Mouse (Mus musculus) megakaryocyte, embryonic 14.5 days (primary cell): ENCODE results near the gene Adk. TPM values are rescaled to one million over a fixed set of nuclear protein-coding genes. Genes with fewer than 3 reads are reported as not detected.

Source experiments
- H3K27me3 ChIP-seq: replicated peaks from 2 replicates; pipeline ENCODE3; 2012; ENCODE audit warnings: inconsistent platforms
- H3K36me3 ChIP-seq: replicated peaks from 2 replicates; pipeline ENCODE3; 2012; ENCODE audit warnings: low read length, inconsistent platforms, mixed read lengths
- H3K4me1 ChIP-seq: 2 replicates; pipeline ENCODE4 v1.6.1; 2012; ENCODE audit warnings: inconsistent platforms
- H3K4me3 ChIP-seq: replicated peaks from 2 replicates; pipeline ENCODE3; 2012; ENCODE audit warnings: moderate library complexity, mild to moderate bottlenecking, inconsistent platforms
- H3K9me3 ChIP-seq: 2 replicates; pipeline ENCODE4 v1.6.1; 2012; ENCODE audit warnings: inconsistent platforms
- FLI1 ChIP-seq: IDR thresholded peaks from 2 replicates; pipeline ENCODE4 v1.6.1; 2012; ENCODE audit warnings: low read length, inconsistent platforms, mixed read lengths
- GATA1 ChIP-seq: IDR thresholded peaks from 3 replicates; pipeline ENCODE4 v1.6.1; 2012; ENCODE audit warnings: mixed read lengths, low read length, inconsistent platforms, borderline replicate concordance
- polyA plus RNA-seq: library from polyadenylated mRNA; stranded (reverse); fragments of >175 nt; gene quantifications from 2 replicates; pipeline ENCODE4 v1.2.3, GENCODE M21; 2012; ENCODE audit warnings: low replicate concordance; ENCODE audit not compliant: insufficient read depth

Gene Adk
- polyA plus RNA-seq, 1 experiment = 2.1 TPM

DNA sequence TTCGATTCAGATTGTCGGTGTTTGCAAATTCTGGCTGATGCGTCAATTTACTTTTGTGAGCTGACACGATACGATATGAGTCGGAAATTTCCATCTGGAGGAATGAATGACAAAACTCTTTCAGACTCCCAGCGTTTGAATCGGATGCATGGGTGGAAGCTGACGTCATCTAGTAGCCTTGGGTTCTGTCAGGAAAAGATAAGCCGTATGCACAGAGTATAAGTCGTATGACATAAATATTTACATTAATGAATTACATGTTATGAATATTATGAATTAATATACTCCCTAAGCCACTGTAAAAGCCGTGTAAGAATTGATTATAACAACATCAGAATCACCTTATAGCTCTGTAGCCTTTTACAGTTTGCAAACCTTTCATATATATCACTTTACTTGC lies 13.3 kb upstream of the Adk start:
- Histone ChIP-seq H3K36me3 (peaks cover 88% of the 10 kb centered on the region), H3K4me3 (no peak overlapping the region), H3K27me3 (no peaks in the 10 kb centered on the region), H3K4me1 (peaks cover 33% of the 10 kb centered on the region), H3K9me3 (no peaks in the 10 kb centered on the region)
- no peak for TF ChIP-seq FLI1
- TF ChIP-seq GATA1 = no peak

DNA sequence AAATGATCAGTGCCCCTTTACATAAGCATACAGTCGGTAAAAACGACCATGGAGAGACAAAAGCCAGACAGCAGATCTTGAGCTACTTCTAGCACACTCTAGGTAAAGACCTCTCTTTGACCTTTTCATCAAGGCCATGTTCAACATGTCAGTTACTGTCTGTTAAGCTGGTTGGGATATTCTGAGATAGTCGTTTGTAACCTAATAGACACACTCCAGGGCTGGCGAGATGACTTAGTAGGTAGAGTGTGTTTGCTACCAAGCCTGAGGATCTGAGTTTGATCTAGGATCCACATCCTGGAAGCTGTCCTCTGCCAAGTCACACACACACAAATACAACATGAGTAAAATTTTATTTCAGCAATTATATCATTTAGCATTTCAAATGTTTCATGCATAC lies 12.8 kb upstream of the Adk start:
- Histone ChIP-seq H3K36me3 (peaks cover 87% of the 10 kb centered on the region), H3K9me3 (no peaks in the 10 kb centered on the region)

DNA sequence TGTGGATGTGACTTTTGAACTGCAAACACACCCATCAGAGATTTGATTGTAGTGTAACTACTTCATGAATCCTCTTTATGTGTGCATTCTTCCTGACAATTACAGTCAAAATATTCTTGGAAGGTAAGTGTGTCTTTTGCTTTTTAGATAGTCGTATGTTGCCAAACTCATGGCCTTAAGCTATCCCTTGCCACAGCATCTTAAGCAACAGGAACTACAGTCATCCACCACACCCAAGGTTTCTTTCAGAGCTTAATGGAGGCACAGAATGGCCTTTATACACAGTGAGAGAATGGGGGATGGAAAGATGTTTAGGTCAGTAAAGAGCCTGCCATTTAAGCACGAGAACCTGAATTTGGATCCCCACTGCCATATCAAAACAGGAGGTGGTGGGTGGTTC lies 4.5 kb upstream of the Adk start:
- peaks cover 26% of the 10 kb centered on the region for H3K4me1 ChIP-seq
- no peaks in the 10 kb centered on the region for H3K27me3 ChIP-seq
- TF ChIP-seq FLI1 = no peak
- no peak for TF ChIP-seq GATA1
- no peak overlapping the region for H3K4me3 ChIP-seq
- no peaks in the 10 kb centered on the region for H3K9me3 ChIP-seq
- H3K36me3 ChIP-seq = peaks cover 44% of the 10 kb centered on the region

More for the DNA sequence above, 12.8 kb upstream of the Adk start:
- no peaks in the 10 kb centered on the region for H3K27me3 ChIP-seq
- no peak for TF ChIP-seq GATA1
- no peak for TF ChIP-seq FLI1
- peaks cover 28% of the 10 kb centered on the region for H3K4me1 ChIP-seq
- H3K4me3 ChIP-seq = no peak overlapping the region

DNA sequence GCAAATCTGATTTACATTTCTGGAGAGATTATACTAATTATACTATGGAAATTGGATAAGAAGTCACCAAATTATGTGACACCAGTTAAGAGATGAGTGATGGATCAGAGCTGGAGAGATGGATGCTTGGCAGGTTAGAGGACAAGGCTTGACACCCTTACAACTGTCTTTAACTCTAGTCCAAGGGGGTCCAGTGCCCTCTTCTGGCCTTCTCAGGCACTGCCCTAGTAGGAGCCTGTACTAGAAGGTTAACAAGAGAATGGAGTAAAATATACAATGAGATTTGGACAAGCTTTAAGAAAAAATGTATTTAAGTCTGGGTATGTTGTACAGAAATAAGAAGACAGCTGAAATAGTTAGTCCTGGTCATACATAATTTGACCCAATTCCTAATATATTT lies 3.5 kb upstream of the Adk start:
- TF ChIP-seq GATA1 = no peak
- no peak for TF ChIP-seq FLI1
- H3K9me3 ChIP-seq = no peaks in the 10 kb centered on the region
- H3K27me3 ChIP-seq = no peaks in the 10 kb centered on the region
- H3K4me1 ChIP-seq = peaks cover 29% of the 10 kb centered on the region
- H3K4me3 ChIP-seq = no peak overlapping the region
- peaks cover 35% of the 10 kb centered on the region for H3K36me3 ChIP-seq

DNA sequence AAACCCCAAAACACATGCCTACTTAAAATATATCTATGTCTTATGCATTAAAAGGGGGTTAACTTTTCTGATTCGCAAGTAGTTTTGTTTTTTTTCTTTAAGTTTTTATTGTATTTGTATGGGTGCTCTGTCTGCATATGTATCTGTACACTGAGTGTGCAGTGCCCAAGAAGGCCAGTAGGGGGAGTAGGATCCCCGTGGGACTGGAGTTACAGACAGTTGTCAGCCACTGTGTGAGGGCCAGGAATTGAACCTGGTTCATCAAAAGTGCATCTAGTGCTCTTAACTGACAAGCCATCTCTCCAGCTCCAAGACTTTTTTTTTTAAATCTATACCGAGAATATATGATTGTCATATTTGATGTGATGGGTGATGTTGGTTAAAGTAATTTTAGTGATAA lies 1.6 kb upstream of the Adk start:
- Histone ChIP-seq H3K27me3 (no peaks in the 10 kb centered on the region), H3K4me1 (peaks cover 29% of the 10 kb centered on the region), H3K4me3 (peak overlapping the region; percentile 94), H3K9me3 (no peaks in the 10 kb centered on the region), H3K36me3 (peaks cover 20% of the 10 kb centered on the region)
- no peak for TF ChIP-seq GATA1
- no peak for TF ChIP-seq FLI1

DNA sequence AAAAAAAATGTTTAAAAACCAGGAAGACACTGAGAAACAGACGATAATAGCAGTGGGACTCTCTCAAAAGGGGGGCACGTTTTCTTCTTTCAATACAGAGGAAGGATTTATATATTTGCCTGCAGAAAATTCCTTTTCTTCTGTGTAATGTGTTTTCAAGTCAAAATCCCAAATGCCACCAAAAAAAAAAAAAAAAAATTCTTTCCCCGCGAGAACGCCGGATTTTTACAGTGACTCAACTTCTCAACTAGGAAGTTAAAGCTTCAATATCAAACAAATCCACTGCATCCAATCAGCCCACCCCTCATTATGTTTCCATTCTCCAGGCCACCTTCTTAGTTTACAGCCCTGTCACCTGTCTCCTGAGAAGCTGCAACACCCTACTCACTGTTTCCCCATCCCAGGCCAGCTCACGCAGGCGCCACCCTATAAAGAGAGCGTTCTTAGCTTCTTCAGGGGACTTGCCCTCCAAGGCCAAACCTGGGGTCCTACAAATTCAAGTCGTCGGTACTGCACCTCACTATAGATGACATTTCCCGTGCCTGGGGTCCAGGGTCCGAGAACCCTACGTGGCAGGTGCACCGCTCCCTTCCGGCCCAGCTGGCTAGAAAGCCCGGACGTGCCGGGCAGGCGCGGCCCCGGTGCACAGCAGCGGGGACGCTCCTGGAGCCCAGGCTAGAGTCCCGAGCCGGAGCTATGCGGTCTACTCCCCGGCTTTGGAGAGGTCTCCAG lies 828 bp upstream of the Adk start:
- peak overlapping the region; percentile 94 for H3K4me3 ChIP-seq
- TF ChIP-seq FLI1 (no peak), GATA1 (no peak)
- H3K4me1 ChIP-seq = peaks cover 24% of the 10 kb centered on the region
- H3K9me3 ChIP-seq = no peaks in the 10 kb centered on the region
- no peaks in the 10 kb centered on the region for H3K27me3 ChIP-seq
- peaks cover 16% of the 10 kb centered on the region for H3K36me3 ChIP-seq

DNA sequence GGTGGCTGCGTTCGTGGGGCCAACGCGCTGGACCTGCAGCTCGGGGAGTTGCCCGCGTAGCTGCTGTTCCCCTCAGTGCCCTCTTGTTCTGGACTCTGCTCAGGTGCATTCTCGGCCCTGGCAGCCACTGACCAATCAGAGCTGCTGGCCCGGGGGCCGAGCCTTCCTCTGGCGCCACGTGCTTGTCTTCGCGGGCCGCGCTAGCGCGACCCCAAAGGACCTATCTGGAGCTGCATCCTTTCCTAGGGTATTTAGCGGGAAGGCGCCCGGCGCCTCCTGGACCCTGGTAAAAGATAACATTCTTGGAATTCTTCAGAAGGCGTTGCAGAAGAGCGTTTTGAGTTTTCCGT lies 382 bp downstream of the Adk start:
- Histone ChIP-seq H3K27me3 (no peaks in the 10 kb centered on the region), H3K4me1 (peaks cover 19% of the 10 kb centered on the region), H3K4me3 (peak overlapping the region; percentile 94), H3K36me3 (peaks cover 12% of the 10 kb centered on the region), H3K9me3 (no peaks in the 10 kb centered on the region)
- TF ChIP-seq GATA1 = no peak
- no peak for TF ChIP-seq FLI1

DNA sequence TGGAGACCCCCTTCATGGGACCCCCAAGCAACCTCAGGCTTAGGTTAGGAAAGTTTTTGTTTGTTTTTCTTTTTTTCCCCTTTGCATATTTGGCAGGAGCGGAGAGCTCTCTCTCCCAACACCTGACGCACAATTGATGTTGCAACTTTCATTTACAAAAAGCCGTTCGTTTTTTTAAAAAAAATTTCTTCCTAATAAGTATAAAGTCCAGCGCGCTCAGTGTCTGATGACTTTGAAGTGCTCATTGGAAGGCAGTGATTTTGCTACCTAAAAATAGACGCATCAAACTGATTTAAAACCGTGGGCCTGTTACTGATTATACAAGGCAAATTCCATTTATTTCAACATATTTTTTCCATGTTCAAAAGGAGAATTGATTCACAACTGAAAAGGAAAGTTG lies 777 bp downstream of the Adk start:
- Histone ChIP-seq H3K4me1 (peaks cover 15% of the 10 kb centered on the region), H3K9me3 (no peaks in the 10 kb centered on the region), H3K27me3 (no peaks in the 10 kb centered on the region), H3K36me3 (peaks cover 8% of the 10 kb centered on the region), H3K4me3 (peak overlapping the region; percentile 94)
- TF ChIP-seq GATA1 = no peak
- no peak for TF ChIP-seq FLI1

DNA sequence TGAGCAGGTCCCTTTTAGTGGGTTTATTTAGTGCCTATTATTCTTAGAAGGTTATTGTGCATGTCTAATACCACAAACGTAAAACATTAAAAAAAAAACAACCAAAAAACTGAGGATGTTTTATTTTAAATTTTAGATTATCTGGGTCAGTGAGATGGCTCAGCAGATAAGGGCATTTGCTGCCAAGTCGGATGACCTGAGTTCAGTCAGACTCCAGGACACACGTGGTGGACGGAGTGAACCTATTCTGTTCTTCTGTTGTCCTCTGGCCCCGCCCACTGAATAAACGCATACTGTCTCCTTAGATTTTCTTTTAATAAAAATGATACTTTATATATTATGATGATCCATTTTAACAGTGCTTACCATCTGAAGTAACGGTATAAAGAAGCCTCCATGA lies 1.2 kb downstream of the Adk start:
- Histone ChIP-seq H3K27me3 (no peaks in the 10 kb centered on the region), H3K4me3 (peak overlapping the region; percentile 94), H3K4me1 (peaks cover 14% of the 10 kb centered on the region; the same call in 1 of the 2 replicates), H3K36me3 (peaks cover 8% of the 10 kb centered on the region), H3K9me3 (no peaks in the 10 kb centered on the region)
- TF ChIP-seq GATA1 (no peak), FLI1 (no peak)

DNA sequence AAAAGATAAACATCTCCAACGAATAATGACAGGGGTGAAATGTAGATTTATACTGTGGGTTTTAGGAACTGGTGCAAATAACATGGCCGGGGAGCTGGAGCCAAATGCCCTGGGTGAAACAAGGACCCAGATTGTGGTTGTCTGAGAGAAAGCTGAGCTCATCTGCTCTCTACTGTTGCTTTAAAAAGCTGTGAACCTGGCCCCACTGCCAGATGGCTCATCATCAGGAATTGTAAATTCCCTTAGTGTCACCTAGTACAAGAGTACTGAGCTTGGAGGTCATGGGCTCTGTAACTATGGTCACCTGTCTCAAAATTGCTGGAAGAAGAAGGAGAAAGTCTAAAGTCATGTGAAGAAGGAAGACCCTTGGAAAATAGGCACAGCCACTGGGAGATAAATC lies 6.6 kb downstream of the Adk start:
- TF ChIP-seq GATA1 (no peak), FLI1 (no peak)
- Histone ChIP-seq H3K4me3 (no peak overlapping the region), H3K4me1 (peaks cover 28% of the 10 kb centered on the region), H3K36me3 (peaks cover 3% of the 10 kb centered on the region), H3K27me3 (no peaks in the 10 kb centered on the region), H3K9me3 (no peaks in the 10 kb centered on the region)

DNA sequence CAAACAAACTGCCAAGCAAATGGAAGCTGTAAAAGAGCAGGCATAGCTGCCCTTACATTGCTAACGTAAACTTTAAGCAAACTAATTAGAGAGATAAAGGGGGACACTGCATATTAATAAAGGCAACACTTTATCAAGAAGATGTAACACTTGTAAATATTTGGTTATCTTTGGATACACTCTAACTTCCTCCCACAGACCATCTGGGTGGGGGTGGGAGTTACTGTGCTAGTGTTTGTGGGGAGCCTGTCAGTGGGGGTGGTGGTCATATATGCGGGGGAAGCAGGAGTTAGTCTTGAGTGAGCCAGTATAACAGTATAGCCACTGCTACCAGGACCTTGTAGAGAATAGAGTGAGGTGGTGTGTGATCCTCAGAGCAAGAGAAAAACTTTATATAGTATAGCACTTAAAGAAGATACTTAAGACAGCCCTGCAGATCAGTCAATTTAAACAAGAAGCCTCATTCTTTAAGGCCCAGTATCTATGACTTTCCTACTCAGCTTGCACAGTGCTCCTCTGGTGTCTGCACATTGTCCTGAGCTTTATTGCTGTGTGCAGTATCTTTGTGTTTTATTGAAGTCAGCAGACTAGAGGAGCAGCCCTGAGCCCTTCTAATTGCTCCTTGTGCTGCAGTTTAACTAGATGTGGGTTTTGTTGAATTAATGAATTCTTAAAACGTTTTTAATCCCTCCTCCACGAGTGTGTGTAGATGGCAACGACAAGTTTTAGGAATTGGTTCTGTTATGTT lies 10.6 kb downstream of the Adk start:
- no peaks in the 10 kb centered on the region for H3K27me3 ChIP-seq
- H3K9me3 ChIP-seq = no peaks in the 10 kb centered on the region
- H3K4me3 ChIP-seq = no peak overlapping the region
- H3K4me1 ChIP-seq = peaks cover 41% of the 10 kb centered on the region
- no peaks in the 10 kb centered on the region for H3K36me3 ChIP-seq
- TF ChIP-seq GATA1 = no peak
- no peak for TF ChIP-seq FLI1
